8 mouse cellular contexts compared by ENCODE assay signal in the genomic region with DNA sequence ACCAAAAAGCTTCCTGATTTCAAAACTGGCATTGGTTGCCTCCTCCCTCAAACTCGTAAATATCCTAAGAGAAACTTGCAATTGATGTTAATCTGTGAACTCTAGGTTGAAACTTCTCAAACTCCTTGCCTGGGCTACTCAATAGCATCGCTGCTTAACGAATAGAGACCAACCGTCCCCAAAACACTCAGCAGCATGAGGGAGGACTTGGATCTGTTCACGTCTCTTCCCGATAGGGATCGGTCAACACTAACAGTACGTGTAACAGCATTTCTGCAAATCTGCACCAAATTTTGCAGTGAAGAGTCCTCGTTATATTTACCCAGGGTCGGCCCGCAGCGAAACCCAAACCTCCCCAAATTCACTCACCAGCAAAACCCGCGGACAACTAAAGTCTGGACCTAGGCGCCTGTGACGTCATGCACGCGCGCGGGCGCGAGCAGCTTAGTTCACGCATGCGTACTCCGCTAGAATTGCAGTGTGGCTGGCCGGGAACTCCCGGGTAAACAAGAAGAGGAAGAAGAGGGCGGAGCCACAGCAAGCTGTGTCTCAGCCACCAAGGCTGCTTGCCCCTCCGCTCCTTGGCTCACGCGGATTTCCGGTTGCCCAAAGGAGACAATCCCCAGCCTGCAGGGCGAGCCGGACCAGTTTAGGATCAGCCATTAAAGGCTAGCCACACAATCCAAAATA. TPM values are rescaled to one million over a fixed set of nuclear protein-coding genes. Genes with fewer than 3 reads are reported as not detected.
DNase-seq lines count a peak whose midpoint lies in the region; ATAC-seq lines count a peak whose summit lies in the region.

A gene (minus strand): TSS at position 441 of the 690 bp plus-strand sequence.

- H3K9ac ChIP-seq in heart, embryonic 14.5 days (ENCODE audit: low read length), result peak within 1 kb of the TSS; percentile 85
- peak within 1 kb of the TSS; percentile 79 for H3K9ac ChIP-seq in liver, embryonic 13.5 days
- H3K9ac ChIP-seq in stomach, embryonic 16.5 days (ENCODE audit: low read length), result peak within 1 kb of the TSS; percentile 82

- no peaks in the 10 kb centered on the region for H3K27me3 ChIP-seq in heart, embryonic 14.5 days (ENCODE audit: control insufficient read depth, insufficient read depth, low read length)
- H3K27me3 ChIP-seq in liver, embryonic 13.5 days, result no peaks in the 10 kb centered on the region
- no peaks in the 10 kb centered on the region for H3K27me3 ChIP-seq in stomach, embryonic 16.5 days (ENCODE audit: control insufficient read depth, insufficient read depth, low read length)

- H3K36me3 ChIP-seq in heart, embryonic 14.5 days (ENCODE audit: control insufficient read depth, insufficient read depth, low read length), result peaks cover 5% of the 10 kb centered on the region; the same call in 1 of the 2 replicates
- H3K36me3 ChIP-seq in liver, embryonic 13.5 days, result peaks cover 11% of the 10 kb centered on the region
- H3K36me3 ChIP-seq in stomach, embryonic 16.5 days (ENCODE audit: control insufficient read depth, insufficient read depth, low read length), result no peaks in the 10 kb centered on the region

- H3K9me3 ChIP-seq in heart, embryonic 14.5 days (ENCODE audit: control insufficient read depth, low read length), result no peaks in the 10 kb centered on the region
- H3K9me3 ChIP-seq in liver, embryonic 13.5 days (replicated peaks), result no peaks in the 10 kb centered on the region
- H3K9me3 ChIP-seq in stomach, embryonic 16.5 days (replicated peaks; ENCODE audit: control insufficient read depth, low read length), result no peaks in the 10 kb centered on the region

- peak; percentile 96 for DNase-seq in c-Kit-negative CD71-positive TER-119-positive erythroid progenitor cells, embryonic 14.5 days (ENCODE audit: low read depth, low spot score)
- DNase-seq in fibroblast of lung, adult 2 months (ENCODE audit: low read depth), result peak; percentile 97
- DNase-seq in kidney, postnatal 14 days, result peak; percentile 97
- DNase-seq in liver, embryonic 13.5 days, result peak; percentile 96
- peak; percentile 98 for DNase-seq in neural tube, embryonic 10.5 days (ENCODE audit: extremely low spot score, low spot score)

- H3K27ac ChIP-seq in heart, embryonic 14.5 days (replicated peaks in 1 of 2; ENCODE audit: control insufficient read depth in 1 of 2, insufficient read depth in 1 of 2, low read depth in 2 of 2, low read length in 2 of 2), result peak within 1 kb of the TSS; percentile 78 to 81
- H3K27ac ChIP-seq in liver, embryonic 13.5 days, result peak within 1 kb of the TSS; percentile 87
- peak within 1 kb of the TSS; percentile 82 for H3K27ac ChIP-seq in stomach, embryonic 16.5 days (ENCODE audit: low read length)

- under 1% methylated on average over 34 of the region's 34 CpGs for WGBS in heart, embryonic 14.5 days
- under 1% methylated on average over 34 of the region's 34 CpGs for WGBS in liver, embryonic 13.5 days (ENCODE audit: insufficient replicate concordance)
- WGBS in stomach, embryonic 16.5 days, result under 1% methylated on average over 34 of the region's 34 CpGs

- peak within 1 kb of the TSS; percentile 65 to 70 for H3K4me3 ChIP-seq in heart, embryonic 14.5 days (ENCODE audit: control insufficient read depth in 1 of 2, insufficient read depth in 1 of 2, low read depth in 1 of 2, low read length in 2 of 2)
- H3K4me3 ChIP-seq in liver, embryonic 13.5 days (replicated peaks), result peak within 1 kb of the TSS; percentile 68
- peak within 1 kb of the TSS; percentile 77 for H3K4me3 ChIP-seq in stomach, embryonic 16.5 days (replicated peaks; ENCODE audit: low read length)

- H3K4me2 ChIP-seq in heart, embryonic 14.5 days (ENCODE audit: low read length), result peak within 1 kb of the TSS; percentile 72
- peak within 1 kb of the TSS; percentile 69 for H3K4me2 ChIP-seq in liver, embryonic 13.5 days
- peak within 1 kb of the TSS; percentile 57 for H3K4me2 ChIP-seq in stomach, embryonic 16.5 days (ENCODE audit: low read depth, low read length)

- no peaks in the 10 kb centered on the region for H3K4me1 ChIP-seq in heart, embryonic 14.5 days (ENCODE audit: control insufficient read depth in 2 of 2, insufficient read depth in 2 of 2, low read length in 2 of 2)
- H3K4me1 ChIP-seq in liver, embryonic 13.5 days (replicated peaks), result peaks cover 12% of the 10 kb centered on the region
- H3K4me1 ChIP-seq in stomach, embryonic 16.5 days (ENCODE audit: control insufficient read depth, insufficient read depth, low read length), result 0 out of 2 replicates have a peak, but pooled peaks cover 4% of the 10 kb centered on the region

- ATAC-seq in CD4-positive, CD25-positive, alpha-beta regulatory T cell, adult 4 months, result peak; percentile 94
- peak; percentile 99 for ATAC-seq in heart, embryonic 14.5 days (ENCODE audit: insufficient number of reproducible peaks, insufficient read depth, low FRiP score, low read depth)
- ATAC-seq in liver, embryonic 13.5 days (ENCODE audit: low read depth), result peak; percentile 98
- peak; percentile 100 for ATAC-seq in stomach, embryonic 16.5 days (ENCODE audit: insufficient read depth, low FRiP score)

RNA-seq across cellular contexts. Expression of the gene that starts here (rescaled TPM):
- polyA plus RNA-seq in CD4-positive, CD25-positive, alpha-beta regulatory T cell, adult 4 months (2017; shearing (Covaris generic)), result 10 to 100 TPM; 38.5 to 39.5 TPM
- 24.8 and 27.6 TPM in 2 replicates for polyA plus RNA-seq in heart, embryonic 14.5 days (2014; fragmentation: Nextera tagmentation; extraction: Ambion mirVana)
- polyA plus RNA-seq in liver, embryonic 13.5 days (2015; fragmentation: Nextera tagmentation; extraction: Ambion mirVana), result 21.1 and 25.1 TPM in 2 replicates
- 25.5 and 25.9 TPM in 2 replicates for polyA plus RNA-seq in stomach, embryonic 16.5 days (2015; fragmentation: Nextera tagmentation; extraction: Ambion mirVana)

Comparison
In these comparisons a context has a peak if more than half of its experiments do, and no peak if none do; other contexts are left out.
1. Peak in every context shown above with its lines: DNase-seq, ATAC-seq, H3K4me3 ChIP-seq and H3K27ac ChIP-seq.